Mouse (Mus musculus) hindbrain, embryonic 15.5 days (tissue): ENCODE data around the gene Tcf23. TPM values are rescaled to one million over a fixed set of nuclear protein-coding genes. Genes with fewer than 3 reads are reported as not detected.

Experiments
- ATAC-seq: fragments of 200-750 bp; cut with Nextera tagmentation; 2 replicates; pipeline ENCODE4 v1.8.0; 2017; ENCODE audit warnings: low read depth, moderate number of reproducible peaks, moderate TSS enrichment; ENCODE audit not compliant: low FRiP score
- H3K27ac ChIP-seq: fragments of 300-500 bp; sonication (generic); replicated peaks from 2 replicates; pipeline ENCODE4 v1.5.1; 2015; ENCODE audit warnings: mild to moderate bottlenecking, inconsistent platforms
- H3K27me3 ChIP-seq: fragments of 300-500 bp; sonication (generic); 2 replicates; pipeline ENCODE4 v1.6.1; 2015; ENCODE audit warnings: control low read depth, inconsistent platforms
- H3K36me3 ChIP-seq: fragments of 300-500 bp; sonication (generic); 2 replicates; pipeline ENCODE4 v1.6.1; 2015; ENCODE audit warnings: control low read depth, inconsistent platforms
- H3K4me1 ChIP-seq: fragments of 300-500 bp; sonication (generic); replicated peaks from 2 replicates; pipeline ENCODE4 v1.6.1; 2015; ENCODE audit warnings: control low read depth, inconsistent platforms
- H3K4me2 ChIP-seq: fragments of 300-500 bp; sonication (generic); 2 replicates; pipeline ENCODE4 v1.6.1; 2015; ENCODE audit warnings: moderate library complexity, mild to moderate bottlenecking, inconsistent platforms
- H3K4me3 ChIP-seq: fragments of 300-500 bp; sonication (generic); 2 replicates; pipeline ENCODE4 v1.5.1; 2015; ENCODE audit warnings: mild to moderate bottlenecking, inconsistent platforms
- H3K9ac ChIP-seq: fragments of 300-500 bp; sonication (generic); 2 replicates; pipeline ENCODE4 v1.6.1; 2015; ENCODE audit warnings: inconsistent platforms
- H3K9me3 ChIP-seq: fragments of 300-500 bp; sonication (generic); 2 replicates; pipeline ENCODE4 v1.6.1; 2016; ENCODE audit warnings: control low read depth, inconsistent platforms
- WGBS: fragments of 180-500 bp; shearing (Covaris S2); methylation state at CpG from one replicate; pipeline ENCODE4 v1.1.7; 2015; 5-methylcytosine and 5-hydroxymethylcytosine counted together
- polyA plus RNA-seq: library from polyadenylated mRNA; unstranded; fragments of >200 nt; fragmentation: Nextera tagmentation; extraction: Ambion mirVana; gene quantifications from 2 replicates; pipeline ENCODE4 v1.2.1, GENCODE M21; 2015

The Tcf23 gene
- polyA plus RNA-seq, 1 experiment from 2014 or later = not detected

- no peak overlapping the region for H3K4me2 ChIP-seq
- H3K4me1 ChIP-seq = no peaks in the 10 kb centered on the region
- no peak overlapping the region for H3K4me3 ChIP-seq
- H3K27ac ChIP-seq = no peak overlapping the region
- H3K36me3 ChIP-seq = 0 out of 2 replicates have a peak, but pooled peaks cover 4% of the 10 kb centered on the region
- H3K27me3 ChIP-seq = no peaks in the 10 kb centered on the region
- 0 out of 2 replicates have a peak, but pooled peaks have one; percentile 19 for ATAC-seq
- WGBS = 38% methylated on average over 4 of the region's 4 CpGs
- H3K9ac ChIP-seq = no peak overlapping the region
- no peaks in the 10 kb centered on the region for H3K9me3 ChIP-seq
These were observed 38.3 kb upstream of the Tcf23 start for GRCm38 (mm10) chr5:30930121-30930520.

- H3K9me3 ChIP-seq = no peaks in the 10 kb centered on the region
- H3K27ac ChIP-seq = no peak overlapping the region
- no peak overlapping the region for H3K4me3 ChIP-seq
- no peaks in the 10 kb centered on the region for H3K4me1 ChIP-seq
- H3K4me2 ChIP-seq = no peak overlapping the region
- ATAC-seq = no peak
- no peaks in the 10 kb centered on the region for H3K27me3 ChIP-seq
- 73% methylated on average over 6 of the region's 6 CpGs for WGBS
- H3K9ac ChIP-seq = no peak overlapping the region
- H3K36me3 ChIP-seq = 0 out of 2 replicates have a peak, but pooled peaks cover 4% of the 10 kb centered on the region
These were observed 37.6 kb upstream of the Tcf23 start for GRCm38 (mm10) chr5:30930846-30931245.

- no peak overlapping the region for H3K4me3 ChIP-seq
- H3K9me3 ChIP-seq = no peaks in the 10 kb centered on the region
- no peaks in the 10 kb centered on the region for H3K4me1 ChIP-seq
- 79% methylated on average over 4 of the region's 4 CpGs for WGBS
- H3K9ac ChIP-seq = no peak overlapping the region
- no peak for ATAC-seq
- no peak overlapping the region for H3K4me2 ChIP-seq
- no peak overlapping the region for H3K27ac ChIP-seq
- H3K36me3 ChIP-seq = 0 out of 2 replicates have a peak, but pooled peaks cover 4% of the 10 kb centered on the region
- no peaks in the 10 kb centered on the region for H3K27me3 ChIP-seq
These were observed 37.1 kb upstream of the Tcf23 start for GRCm38 (mm10) chr5:30931378-30931777.

GRCm38 (mm10) chr5:30933705-30934104 is 34.8 kb upstream of the Tcf23 start:
- Histone ChIP-seq H3K4me2 (no peak overlapping the region), H3K27ac (no peak overlapping the region), H3K36me3 (0 out of 2 replicates have a peak, but pooled peaks cover 4% of the 10 kb centered on the region), H3K27me3 (no peaks in the 10 kb centered on the region), H3K4me1 (no peaks in the 10 kb centered on the region), H3K4me3 (no peak overlapping the region), H3K9me3 (no peaks in the 10 kb centered on the region), H3K9ac (no peak overlapping the region)
- WGBS = 67% methylated on average over 5 of the region's 5 CpGs
- no peak for ATAC-seq

- 89% methylated on average over 5 of the region's 5 CpGs for WGBS
- no peak for ATAC-seq
- no peak overlapping the region for H3K4me3 ChIP-seq
- H3K9ac ChIP-seq = no peak overlapping the region
- H3K4me1 ChIP-seq = no peaks in the 10 kb centered on the region
- no peaks in the 10 kb centered on the region for H3K9me3 ChIP-seq
- H3K36me3 ChIP-seq = 0 out of 2 replicates have a peak, but pooled peaks cover 4% of the 10 kb centered on the region
- H3K27me3 ChIP-seq = no peaks in the 10 kb centered on the region
- H3K27ac ChIP-seq = no peak overlapping the region
- no peak overlapping the region for H3K4me2 ChIP-seq
These were observed 33.6 kb upstream of the Tcf23 start for GRCm38 (mm10) chr5:30934725-30935461.

- WGBS = 95% methylated on average over 2 of the region's 2 CpGs
These were observed 25.5 kb upstream of the Tcf23 start for GRCm38 (mm10) chr5:30943004-30943403.

GRCm38 (mm10) chr5:30944344-30944743 is 24.1 kb upstream of the Tcf23 start:
- Histone ChIP-seq H3K27me3 (no peaks in the 10 kb centered on the region), H3K9me3 (no peaks in the 10 kb centered on the region), H3K27ac (no peak overlapping the region), H3K36me3 (no peaks in the 10 kb centered on the region), H3K4me3 (peak overlapping the region; percentile 57), H3K9ac (peak overlapping the region; percentile 59; the same call in 1 of the 2 replicates), H3K4me1 (peaks cover 23% of the 10 kb centered on the region), H3K4me2 (peak overlapping the region; percentile 81)
- ATAC-seq = no peak
- WGBS = 88% methylated on average over 6 of the region's 6 CpGs

More at GRCm38 (mm10) chr5:30943004-30943403, 25.5 kb upstream of the Tcf23 start:
- peaks cover 15% of the 10 kb centered on the region for H3K4me1 ChIP-seq
- no peaks in the 10 kb centered on the region for H3K9me3 ChIP-seq
- no peak overlapping the region for H3K27ac ChIP-seq
- H3K4me3 ChIP-seq = no peak overlapping the region
- no peak overlapping the region for H3K4me2 ChIP-seq
- H3K9ac ChIP-seq = no peak overlapping the region
- no peak for ATAC-seq
- no peaks in the 10 kb centered on the region for H3K36me3 ChIP-seq
- no peaks in the 10 kb centered on the region for H3K27me3 ChIP-seq

- peaks cover 27% of the 10 kb centered on the region for H3K4me1 ChIP-seq
- peak within 1 kb of the TSS; percentile 81 for H3K4me2 ChIP-seq
- H3K27ac ChIP-seq = peak within 1 kb of the TSS; percentile 43
- no peaks in the 10 kb centered on the region for H3K36me3 ChIP-seq
- H3K4me3 ChIP-seq = peak within 1 kb of the TSS; percentile 57
- peak within 1 kb of the TSS; percentile 59 for H3K9ac ChIP-seq
- peak; percentile 71 for ATAC-seq
- no peaks in the 10 kb centered on the region for H3K9me3 ChIP-seq
- 4% methylated on average over 44 of the region's 44 CpGs for WGBS
- H3K27me3 ChIP-seq = no peaks in the 10 kb centered on the region
These were observed 23.3 kb upstream of the Tcf23 start, which contains the start of gene Cgref1 for GRCm38 (mm10) chr5:30944956-30945781. Gene Cgref1 (minus strand): TSS chr5:30945591.

GRCm38 (mm10) chr5:30948620-30949019 is 19.8 kb upstream of the Tcf23 start:
- H3K4me2 ChIP-seq = no peak overlapping the region
- no peaks in the 10 kb centered on the region for H3K27me3 ChIP-seq
- peaks cover 36% of the 10 kb centered on the region for H3K4me1 ChIP-seq
- no peak overlapping the region for H3K9ac ChIP-seq
- no peak overlapping the region for H3K4me3 ChIP-seq
- 73% methylated on average over 5 of the region's 5 CpGs for WGBS
- ATAC-seq = no peak
- no peak overlapping the region for H3K27ac ChIP-seq
- peaks cover 4% of the 10 kb centered on the region; the same call in 1 of the 2 replicates for H3K36me3 ChIP-seq
- no peaks in the 10 kb centered on the region for H3K9me3 ChIP-seq

- Histone ChIP-seq H3K9me3 (no peaks in the 10 kb centered on the region), H3K27me3 (no peaks in the 10 kb centered on the region), H3K4me1 (peaks cover 30% of the 10 kb centered on the region), H3K36me3 (peaks cover 10% of the 10 kb centered on the region), H3K9ac (peak overlapping the region; percentile 49), H3K27ac (peak overlapping the region; percentile 80), H3K4me3 (peak overlapping the region; percentile 47), H3K4me2 (peak overlapping the region; percentile 76)
- peak; percentile 79 for ATAC-seq
- WGBS = under 1% methylated on average over 31 of the region's 31 CpGs
These were observed 18.7 kb upstream of the Tcf23 start for GRCm38 (mm10) chr5:30949654-30950326.

GRCm38 (mm10) chr5:30950451-30950850 is 18.0 kb upstream of the Tcf23 start:
- Histone ChIP-seq H3K27ac (peak overlapping the region; percentile 80; the same call in 1 of the 2 replicates), H3K27me3 (no peaks in the 10 kb centered on the region), H3K36me3 (peaks cover 17% of the 10 kb centered on the region), H3K9me3 (no peaks in the 10 kb centered on the region), H3K4me3 (peak overlapping the region; percentile 47), H3K4me1 (peaks cover 25% of the 10 kb centered on the region), H3K4me2 (peak overlapping the region; percentile 76), H3K9ac (peak overlapping the region; percentile 38)
- ATAC-seq = no peak
- 53% methylated on average over 4 of the region's 4 CpGs for WGBS
